Mouse (Mus musculus): ENCODE measurements around the gene Rrp1.

DNA sequence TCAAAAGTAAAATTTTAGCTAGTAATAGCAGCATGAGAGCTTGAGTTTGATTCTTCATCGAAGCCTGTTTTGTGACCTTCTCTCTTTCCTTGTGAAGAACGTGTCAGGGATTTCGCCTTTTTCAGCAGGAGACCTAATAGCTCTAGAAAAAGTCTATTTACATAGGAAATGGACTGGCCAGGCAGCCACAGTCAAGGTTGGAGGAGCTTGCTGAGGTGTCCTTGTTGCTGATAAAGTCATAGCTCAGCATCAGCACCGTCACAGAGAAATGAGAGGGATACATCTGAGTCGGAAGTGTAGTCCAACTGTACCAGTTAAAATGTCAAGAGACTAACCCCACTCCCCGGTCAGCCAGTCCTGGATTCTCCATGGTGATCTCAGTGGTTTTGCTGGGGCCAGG is 47.3 kb downstream of the Rrp1 start:
- TF ChIP-seq CTCF (IDR thresholded peaks at IDR 0.05; ENCODE audit: extremely low read depth, insufficient read depth, insufficient read length, insufficient replicate concordance) = no peak
- TF ChIP-seq POLR2A (IDR thresholded peaks at IDR 0.05; ENCODE audit: low read depth, low read length) = no peak

Measured in spleen, adult 2 months (tissue).